Mouse (Mus musculus) bone marrow macrophage, adult 2 months (primary cell): Measurements from ENCODE around the gene Rtn2.

Experiments
- CTCF ChIP-seq: IDR thresholded peaks from 2 replicates; pipeline ENCODE4 v1.5.1; 2012; ENCODE audit warnings: low read depth, mild to moderate bottlenecking, low read length, moderate library complexity
- POLR2A ChIP-seq: IDR thresholded peaks from 2 replicates; pipeline ENCODE4 v1.6.1; 2012; ENCODE audit warnings: mild to moderate bottlenecking, low read depth, low read length, borderline replicate concordance

DNA sequence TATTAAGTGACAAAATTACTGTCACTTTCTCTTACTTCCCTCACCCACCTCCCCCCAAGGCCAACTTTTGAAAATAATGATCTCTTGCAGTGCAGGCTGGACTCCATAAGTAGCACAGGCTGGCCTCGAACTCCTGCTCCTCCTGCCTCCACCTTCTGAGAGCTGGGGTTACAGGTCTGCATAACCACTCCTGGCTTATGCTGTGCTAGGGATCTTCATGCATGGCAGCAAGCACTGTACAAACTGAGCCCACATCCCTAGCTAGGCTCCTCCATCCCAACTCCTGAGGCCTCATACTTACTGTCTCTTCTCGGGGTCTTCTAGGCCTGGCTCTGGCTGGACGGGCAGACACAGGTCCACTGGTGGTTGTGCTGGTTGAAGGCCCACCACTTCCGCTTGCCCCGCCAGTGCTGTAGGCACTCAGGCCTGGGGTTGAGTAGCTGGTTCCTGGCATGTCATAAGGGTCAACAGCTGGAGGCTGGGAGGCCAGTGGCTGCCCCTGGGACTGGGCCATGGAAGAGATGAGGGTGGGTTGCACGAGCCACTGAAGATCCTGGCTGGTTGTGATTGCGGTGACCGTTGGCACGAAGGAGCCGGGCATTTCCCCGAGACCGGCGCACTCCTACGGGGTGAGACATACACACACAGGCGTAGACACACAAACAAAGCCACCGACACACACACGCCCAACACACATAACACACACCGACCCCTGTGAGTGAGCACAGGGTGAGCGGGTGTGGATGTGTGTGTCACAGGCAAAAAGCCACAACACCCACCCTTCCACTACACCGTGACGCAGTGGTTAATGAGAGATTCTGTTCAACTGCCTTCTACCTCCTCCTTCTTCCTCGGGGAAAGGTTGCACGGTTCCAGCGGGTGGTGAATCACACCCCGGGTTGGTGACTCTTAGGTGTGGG lies 24.7 kb downstream of the Rtn2 start:
- TF ChIP-seq POLR2A (no peak), CTCF (no peak)
